Mouse (Mus musculus) heart, adult 2 months (tissue): ENCODE measurements around the gene Gucy2g. TPM values are rescaled to one million over a fixed set of nuclear protein-coding genes. Genes with fewer than 3 reads are reported as not detected.
A peak's percentile ranks its signal among the peaks of the same experiment; 100 is the strongest.

Experiments used
- DNase-seq, 2 experiments: peaks; one replicate each; pipeline ENCODE4 v3.0.0; 2021
- H3K27ac ChIP-seq: fragments of 200-600 bp; 2 replicates; pipeline ENCODE4 v1.8.1; 2022
- H3K27me3 ChIP-seq: fragments of 200-500 bp; 2 replicates; pipeline ENCODE4 v1.6.1; 2012; ENCODE audit warnings: mild to moderate bottlenecking, low read length, inconsistent platforms, mixed read lengths; ENCODE audit not compliant: control insufficient read depth, insufficient read depth
- H3K36me3 ChIP-seq: fragments of 200-500 bp; 2 replicates; pipeline ENCODE4 v1.6.1; 2012; ENCODE audit warnings: low read length, inconsistent platforms; ENCODE audit not compliant: control insufficient read depth, insufficient read depth
- H3K4me1 ChIP-seq: fragments of 200-500 bp; 2 replicates; pipeline ENCODE4 v1.6.1; 2011; ENCODE audit warnings: low read length; ENCODE audit not compliant: control insufficient read depth, insufficient read depth
- H3K4me3 ChIP-seq: fragments of 200-600 bp; 2 replicates; pipeline ENCODE4 v1.8.1; 2022
- H3K79me2 ChIP-seq: fragments of 200-500 bp; replicated peaks from 2 replicates; pipeline ENCODE4 v1.6.1; 2012; ENCODE audit warnings: mild to moderate bottlenecking, inconsistent platforms, low read length, moderate library complexity, mixed read lengths; ENCODE audit not compliant: control insufficient read depth, insufficient read depth
- H3K9ac ChIP-seq: fragments of 200-500 bp; 2 replicates; pipeline ENCODE4 v1.6.1; 2012; ENCODE audit warnings: low read depth, mild to moderate bottlenecking, control low read depth, inconsistent platforms, low read length, mixed read lengths
- CTCF ChIP-seq: fragments of 200-600 bp; IDR thresholded peaks from 2 replicates; pipeline ENCODE4 v1.8.1; 2022; ENCODE audit warnings: antibody characterized with exemption, mild to moderate bottlenecking, moderate library complexity
- EP300 ChIP-seq: fragments of 200-500 bp; IDR thresholded peaks from 2 replicates; pipeline ENCODE4 v1.6.1; 2011; ENCODE audit warnings: low read depth, low read length, control low read depth; ENCODE audit not compliant: insufficient read depth
- POLR2A ChIP-seq: fragments of 200-500 bp; IDR thresholded peaks from 2 replicates; pipeline ENCODE4 v1.6.1; 2011; ENCODE audit warnings: mild to moderate bottlenecking, low read depth, low read length, control low read depth; ENCODE audit not compliant: insufficient read depth
- WGBS: fragments of 180-500 bp; shearing (Covaris S2); methylation state at CpG from one replicate; pipeline ENCODE4 v1.1.7; 2018; 5-methylcytosine and 5-hydroxymethylcytosine counted together
- intact Hi-C: fragments of 180-260 bp; cut with DNase I; formaldehyde crosslinking; loops from one replicate; pipeline ENCODE4 v1.15.1; 2025
- polyA plus RNA-seq: library from polyadenylated mRNA; depleted of rRNA; stranded (reverse); fragments of >200 nt; gene quantifications from 2 replicates; pipeline ENCODE4 v1.2.3, GENCODE M21; 2012
- total RNA-seq, 2 experiments: library from RNA; stranded (reverse); gene quantifications; 2 replicates each; pipeline ENCODE4 v1.2.3; 2021

Gene Gucy2g
- total and polyA plus RNA-seq, 3 experiments, result 0.07 to 0.12 TPM; not detected in 1

GRCm38 (mm10) chr19:55218741-55219221, 22.3 kb downstream of the Gucy2g start:
- Histone ChIP-seq H3K36me3 (no peaks in the 10 kb centered on the region), H3K27ac (no peak overlapping the region), H3K9ac (no peak overlapping the region), H3K27me3 (no peaks in the 10 kb centered on the region; the same call in 1 of the 2 replicates), H3K79me2 (no peaks in the 10 kb centered on the region), H3K4me1 (peaks cover 3% of the 10 kb centered on the region; the same call in 1 of the 2 replicates), H3K4me3 (peak overlapping the region; percentile 30)
- 20% methylated on average over 12 of the region's 12 CpGs for WGBS
- TF ChIP-seq POLR2A (no peak), EP300 (no peak), CTCF (no peak)
- intact Hi-C loops, result loop anchor here (1.0 to 2.0 kb wide), 3 partner anchors 34 to 114 kb away; no protein-coding TSS in a partner anchor
- no peak for DNase-seq

GRCm38 (mm10) chr19:55218192-55218739, 22.8 kb downstream of the Gucy2g start:
- peak; percentile 76 to 84 for DNase-seq
- no peaks in the 10 kb centered on the region for H3K36me3 ChIP-seq
- no peaks in the 10 kb centered on the region for H3K79me2 ChIP-seq
- no peaks in the 10 kb centered on the region; the same call in 1 of the 2 replicates for H3K27me3 ChIP-seq
- peak overlapping the region; percentile 55 for H3K9ac ChIP-seq
- H3K4me3 ChIP-seq, result peak overlapping the region; percentile 30
- peaks cover 3% of the 10 kb centered on the region; the same call in 1 of the 2 replicates for H3K4me1 ChIP-seq
- WGBS, result 5% methylated on average over 20 of the region's 20 CpGs
- no peak for TF ChIP-seq EP300
- no peak for TF ChIP-seq POLR2A
- TF ChIP-seq CTCF, result no peak; the same call in 1 of the 2 replicates
- intact Hi-C loops, result loop anchor here (1.0 to 2.0 kb wide), 3 partner anchors 35 to 114 kb away; no protein-coding TSS in a partner anchor
- H3K27ac ChIP-seq, result no peak overlapping the region

- intact Hi-C loops, result no loop called here
- 0 out of 2 replicates have a peak overlapping the region, but pooled peaks have one; percentile 24 for H3K27ac ChIP-seq
- no peaks in the 10 kb centered on the region; the same call in 1 of the 2 replicates for H3K27me3 ChIP-seq
- peaks cover 3% of the 10 kb centered on the region; the same call in 1 of the 2 replicates for H3K4me1 ChIP-seq
- WGBS, result 58% methylated on average over 9 of the region's 9 CpGs
- no peak for DNase-seq
- H3K36me3 ChIP-seq, result no peaks in the 10 kb centered on the region
- no peak overlapping the region for H3K9ac ChIP-seq
- no peaks in the 10 kb centered on the region for H3K79me2 ChIP-seq
- TF ChIP-seq POLR2A (no peak), EP300 (no peak), CTCF (no peak)
- H3K4me3 ChIP-seq, result no peak overlapping the region
These were observed 23.7 kb downstream of the Gucy2g start for GRCm38 (mm10) chr19:55217365-55217764.

- no peak for TF ChIP-seq EP300
- no peak for TF ChIP-seq POLR2A
- TF ChIP-seq CTCF, result no peak
- H3K36me3 ChIP-seq, result no peaks in the 10 kb centered on the region
- no peak overlapping the region for H3K4me3 ChIP-seq
- H3K27ac ChIP-seq, result 0 out of 2 replicates have a peak overlapping the region, but pooled peaks have one; percentile 24
- intact Hi-C loops, result no loop called here
- 94% methylated on average over 4 of the region's 4 CpGs for WGBS
- no peak overlapping the region for H3K9ac ChIP-seq
- no peak for DNase-seq
- no peaks in the 10 kb centered on the region; the same call in 1 of the 2 replicates for H3K27me3 ChIP-seq
- no peaks in the 10 kb centered on the region for H3K79me2 ChIP-seq
- H3K4me1 ChIP-seq, result peaks cover 3% of the 10 kb centered on the region; the same call in 1 of the 2 replicates
These were observed 24.2 kb downstream of the Gucy2g start for GRCm38 (mm10) chr19:55216876-55217275.

GRCm38 (mm10) chr19:55213617-55214340, 27.3 kb downstream of the Gucy2g start:
- intact Hi-C loops, result no loop called here
- DNase-seq, result no peak
- no peak for TF ChIP-seq CTCF
- H3K4me1 ChIP-seq, result peaks cover 3% of the 10 kb centered on the region; the same call in 1 of the 2 replicates
- H3K9ac ChIP-seq, result no peak overlapping the region
- no peaks in the 10 kb centered on the region for H3K36me3 ChIP-seq
- WGBS, result 72% methylated on average over 12 of the region's 12 CpGs
- no peak overlapping the region for H3K27ac ChIP-seq
- no peak overlapping the region for H3K4me3 ChIP-seq
- no peaks in the 10 kb centered on the region for H3K79me2 ChIP-seq
- H3K27me3 ChIP-seq, result no peaks in the 10 kb centered on the region

GRCm38 (mm10) chr19:55211698-55212097, 29.3 kb downstream of the Gucy2g start:
- no peaks in the 10 kb centered on the region for H3K79me2 ChIP-seq
- H3K27me3 ChIP-seq, result no peaks in the 10 kb centered on the region

More at GRCm38 (mm10) chr19:55211698-55212097, 29.3 kb downstream of the Gucy2g start:
- intact Hi-C loops, result no loop called here
- 86% methylated on average over 1 of the region's 1 CpGs for WGBS
- H3K36me3 ChIP-seq, result no peaks in the 10 kb centered on the region
- no peaks in the 10 kb centered on the region for H3K4me1 ChIP-seq
- H3K4me3 ChIP-seq, result no peak overlapping the region
- TF ChIP-seq EP300 (no peak), POLR2A (no peak), CTCF (no peak)
- no peak overlapping the region for H3K27ac ChIP-seq
- no peak overlapping the region for H3K9ac ChIP-seq
- DNase-seq, result no peak
